Mouse (Mus musculus) megakaryocyte, adult 5-6 weeks (primary cell): Measurements from ENCODE around the gene Hist1h1e. TPM values are rescaled to one million over a fixed set of nuclear protein-coding genes. Genes with fewer than 3 reads are reported as not detected.
A peak's percentile ranks its signal among the peaks of the same experiment; 100 is the strongest.
"Not testable (repeated sequence)": the region's sequence is repeated elsewhere in the genome, so short reads cannot be mapped to it uniquely, and the experiment has no call there.

ENCODE experiments used
- ATAC-seq: 2 replicates; pipeline ENCODE4 v1.8.0; 2016; ENCODE audit warnings: mild to moderate bottlenecking, inconsistent platforms; ENCODE audit not compliant: poor library complexity, severe bottlenecking
- total RNA-seq, 2 experiments: library from RNA; stranded (forward) in 1 of 2; stranded (reverse) in 1 of 2; fragments of 153-499, 151-499 nt in 1 of 2; fragments of 221-1000, 200-1000 nt in 1 of 2; gene quantifications; 2 replicates each; pipeline versions ENCODE4 v1.2.3 to v1.2.4; 2015 to 2017

Gene Hist1h1e
- total RNA-seq, 2 experiments from 2014 or later, result 408 to 457 TPM

- peak; percentile 80 for ATAC-seq
These were observed 48.3 kb downstream of the Hist1h1e start, which contains the start of the genes Hist1h2bf and Hist1h2ad for GRCm38 (mm10) chr13:23573898-23574524. Gene Hist1h2bf (minus strand): TSS chr13:23574196. Gene Hist1h2ad (plus strand): TSS chr13:23574381.

GRCm38 (mm10) chr13:23573034-23573897 is 49.1 kb downstream of the Hist1h1e start:
- ATAC-seq, result not testable (repeated sequence)

- no peak for ATAC-seq
These were observed 49.9 kb downstream of the Hist1h1e start for GRCm38 (mm10) chr13:23572218-23573033.

GRCm38 (mm10) chr13:23571504-23572217 is 50.7 kb downstream of the Hist1h1e start:
- not testable (repeated sequence) for ATAC-seq

GRCm38 (mm10) chr13:23571022-23571503 is 51.3 kb downstream of the Hist1h1e start, which contains the start of the genes Hist1h2ae and Hist1h2bg:
Gene Hist1h2ae (minus strand): TSS chr13:23571220.
Gene Hist1h2bg (plus strand): TSS chr13:23571396.
- ATAC-seq, result peak; percentile 83

Other genes starting within 250 kb of the Hist1h1e start
Only the 30 nearest of the 36 such genes appear.
- gene Btn2a2, start 133.7 kb downstream of the Hist1h1e start, total RNA-seq (2015), result not detected in 2 replicates
- not detected in 2 replicates for gene Btn2a2, start 133.7 kb downstream of the Hist1h1e start, total RNA-seq (2017)
- gene Hist1h4h, start 91.5 kb downstream of the Hist1h1e start, total RNA-seq (2015), result 61.7 and 63.9 TPM in 2 replicates
- gene Hist1h4h, start 91.5 kb downstream of the Hist1h1e start, total RNA-seq (2017), result 1,033 and 1,202 TPM in 2 replicates
- 61.9 and 91.1 TPM in 2 replicates for gene Hist1h2af, start 88.7 kb downstream of the Hist1h1e start, total RNA-seq (2015)
- 1,786 and 1,821 TPM in 2 replicates for gene Hist1h2af, start 88.7 kb downstream of the Hist1h1e start, total RNA-seq (2017)
- gene Hist1h3g, start 87.1 kb downstream of the Hist1h1e start, total RNA-seq (2015), result 225 and 241 TPM in 2 replicates
- gene Hist1h3g, start 87.1 kb downstream of the Hist1h1e start, total RNA-seq (2017), result 441 and 668 TPM in 2 replicates
- 32.3 and 36.5 TPM in 2 replicates for gene Hist1h2bh, start 79.2 kb downstream of the Hist1h1e start, total RNA-seq (2015)
- 143 and 176 TPM in 2 replicates for gene Hist1h2bh, start 79.2 kb downstream of the Hist1h1e start, total RNA-seq (2017)
- gene Hist1h3f, start 78.5 kb downstream of the Hist1h1e start, total RNA-seq (2015), result 43.8 and 48.7 TPM in 2 replicates
- 145 and 146 TPM in 2 replicates for gene Hist1h3f, start 78.5 kb downstream of the Hist1h1e start, total RNA-seq (2017)
- 110 and 116 TPM in 2 replicates for gene Hist1h4f, start 70.9 kb downstream of the Hist1h1e start, total RNA-seq (2015)
- 2,488 and 3,291 TPM in 2 replicates for gene Hist1h4f, start 70.9 kb downstream of the Hist1h1e start, total RNA-seq (2017)
- gene Hist1h1d, start 69.3 kb downstream of the Hist1h1e start, total RNA-seq (2015), result 16.7 and 17.0 TPM in 2 replicates
- gene Hist1h1d, start 69.3 kb downstream of the Hist1h1e start, total RNA-seq (2017), result 182 and 184 TPM in 2 replicates
- gene Hist1h3e, start 60.2 kb downstream of the Hist1h1e start, total RNA-seq (2015), result 101 and 161 TPM in 2 replicates
- 295 and 358 TPM in 2 replicates for gene Hist1h3e, start 60.2 kb downstream of the Hist1h1e start, total RNA-seq (2017)
- gene Hist1h2ae, start 51.3 kb downstream of the Hist1h1e start, total RNA-seq (2015), result 8.8 and 9.0 TPM in 2 replicates
- 272 and 274 TPM in 2 replicates for gene Hist1h2ae, start 51.3 kb downstream of the Hist1h1e start, total RNA-seq (2017)
- gene Hist1h2bg, start 51.2 kb downstream of the Hist1h1e start, total RNA-seq (2015), result 325 and 384 TPM in 2 replicates
- gene Hist1h2bg, start 51.2 kb downstream of the Hist1h1e start, total RNA-seq (2017), result 1,715 and 1,721 TPM in 2 replicates
- 449 and 490 TPM in 2 replicates for gene Hist1h2bf, start 48.4 kb downstream of the Hist1h1e start, total RNA-seq (2015)
- gene Hist1h2bf, start 48.4 kb downstream of the Hist1h1e start, total RNA-seq (2017), result 736 and 744 TPM in 2 replicates
- 3.2 and 3.6 TPM in 2 replicates for gene Hist1h2ad, start 48.2 kb downstream of the Hist1h1e start, total RNA-seq (2015)
- 93.7 and 99.2 TPM in 2 replicates for gene Hist1h2ad, start 48.2 kb downstream of the Hist1h1e start, total RNA-seq (2017)
- gene Hist1h3d, start 46.8 kb downstream of the Hist1h1e start, total RNA-seq (2015), result 150 and 159 TPM in 2 replicates
- gene Hist1h3d, start 46.8 kb downstream of the Hist1h1e start, total RNA-seq (2017), result 86.3 and 96.3 TPM in 2 replicates
- 655 and 672 TPM in 2 replicates for gene Hist1h4d, start 41.0 kb downstream of the Hist1h1e start, total RNA-seq (2015)
- 1,182 and 1,443 TPM in 2 replicates for gene Hist1h4d, start 41.0 kb downstream of the Hist1h1e start, total RNA-seq (2017)
- 15.1 and 16.4 TPM in 2 replicates for gene Hist1h2be, start 1.4 kb downstream of the Hist1h1e start, total RNA-seq (2015)
- gene Hist1h2be, start 1.4 kb downstream of the Hist1h1e start, total RNA-seq (2017), result 110 and 115 TPM in 2 replicates
- 10.3 and 12.0 TPM in 2 replicates for gene Hist1h2ac, start 61.4 kb upstream of the Hist1h1e start, total RNA-seq (2015)
- gene Hist1h2ac, start 61.4 kb upstream of the Hist1h1e start, total RNA-seq (2017), result 67.7 and 81.2 TPM in 2 replicates
- gene Hist1h2bc, start 61.6 kb upstream of the Hist1h1e start, total RNA-seq (2015), result 40.3 and 42.6 TPM in 2 replicates
- gene Hist1h2bc, start 61.6 kb upstream of the Hist1h1e start, total RNA-seq (2017), result 253 and 263 TPM in 2 replicates
- gene Hist1h1t, start 73.3 kb upstream of the Hist1h1e start, total RNA-seq (2015), result 0.94 TPM in 1 of 2 replicates, not detected in the other
- 2.7 and 5.3 TPM in 2 replicates for gene Hist1h1t, start 73.3 kb upstream of the Hist1h1e start, total RNA-seq (2017)
- gene Hist1h4c, start 75.9 kb upstream of the Hist1h1e start, total RNA-seq (2015), result 60.8 and 62.1 TPM in 2 replicates
- gene Hist1h4c, start 75.9 kb upstream of the Hist1h1e start, total RNA-seq (2017), result 282 and 359 TPM in 2 replicates
- gene Hfe, start 88.3 kb upstream of the Hist1h1e start, total RNA-seq (2015), result 12.3 and 17.1 TPM in 2 replicates
- 7.6 and 8.5 TPM in 2 replicates for gene Hfe, start 88.3 kb upstream of the Hist1h1e start, total RNA-seq (2017)
- gene Hist1h1c, start 116.2 kb upstream of the Hist1h1e start, total RNA-seq (2015), result 179 and 186 TPM in 2 replicates
- 1,288 and 1,327 TPM in 2 replicates for gene Hist1h1c, start 116.2 kb upstream of the Hist1h1e start, total RNA-seq (2017)
- gene Hist1h3c, start 123.0 kb upstream of the Hist1h1e start, total RNA-seq (2015), result 115 and 119 TPM in 2 replicates
- 508 and 593 TPM in 2 replicates for gene Hist1h3c, start 123.0 kb upstream of the Hist1h1e start, total RNA-seq (2017)
- gene Hist1h2bb, start 124.2 kb upstream of the Hist1h1e start, total RNA-seq (2015), result 264 and 296 TPM in 2 replicates
- 5,681 and 7,839 TPM in 2 replicates for gene Hist1h2bb, start 124.2 kb upstream of the Hist1h1e start, total RNA-seq (2017)
- gene Hist1h2ab, start 128.6 kb upstream of the Hist1h1e start, total RNA-seq (2015), result 64.3 and 114 TPM in 2 replicates
- gene Hist1h2ab, start 128.6 kb upstream of the Hist1h1e start, total RNA-seq (2017), result 3,821 and 4,666 TPM in 2 replicates
- 495 and 572 TPM in 2 replicates for gene Hist1h3b, start 129.7 kb upstream of the Hist1h1e start, total RNA-seq (2015)
- gene Hist1h3b, start 129.7 kb upstream of the Hist1h1e start, total RNA-seq (2017), result 546 and 613 TPM in 2 replicates
- gene Hist1h4b, start 134.5 kb upstream of the Hist1h1e start, total RNA-seq (2015), result 64.8 and 95.3 TPM in 2 replicates
- 562 and 732 TPM in 2 replicates for gene Hist1h4b, start 134.5 kb upstream of the Hist1h1e start, total RNA-seq (2017)
- 58.1 TPM in 2 replicates for gene Hist1h4a, start 138.7 kb upstream of the Hist1h1e start, total RNA-seq (2015)
- 540 and 548 TPM in 2 replicates for gene Hist1h4a, start 138.7 kb upstream of the Hist1h1e start, total RNA-seq (2017)
- 53.9 and 67.3 TPM in 2 replicates for gene Hist1h3a, start 139.8 kb upstream of the Hist1h1e start, total RNA-seq (2015)
- gene Hist1h3a, start 139.8 kb upstream of the Hist1h1e start, total RNA-seq (2017), result 527 and 571 TPM in 2 replicates
- 117 and 119 TPM in 2 replicates for gene Hist1h1a, start 141.1 kb upstream of the Hist1h1e start, total RNA-seq (2015)
- 1,654 and 1,862 TPM in 2 replicates for gene Hist1h1a, start 141.1 kb upstream of the Hist1h1e start, total RNA-seq (2017)